Mouse (Mus musculus) right cerebral cortex, postnatal 10 days (tissue): Measurements from ENCODE around the gene Spop.
A peak's percentile ranks its signal among the peaks of the same experiment; 100 is the strongest.
"Not testable (repeated sequence)": the region's sequence is repeated elsewhere in the genome, so short reads cannot be mapped to it uniquely, and the experiment has no call there.

Experiments
- DNase-seq, 2 experiments: peaks; one replicate each; pipeline ENCODE4 v3.0.0; 2021; ENCODE audit warnings: low spot score in 2 of 2

Spop gene

DNA sequence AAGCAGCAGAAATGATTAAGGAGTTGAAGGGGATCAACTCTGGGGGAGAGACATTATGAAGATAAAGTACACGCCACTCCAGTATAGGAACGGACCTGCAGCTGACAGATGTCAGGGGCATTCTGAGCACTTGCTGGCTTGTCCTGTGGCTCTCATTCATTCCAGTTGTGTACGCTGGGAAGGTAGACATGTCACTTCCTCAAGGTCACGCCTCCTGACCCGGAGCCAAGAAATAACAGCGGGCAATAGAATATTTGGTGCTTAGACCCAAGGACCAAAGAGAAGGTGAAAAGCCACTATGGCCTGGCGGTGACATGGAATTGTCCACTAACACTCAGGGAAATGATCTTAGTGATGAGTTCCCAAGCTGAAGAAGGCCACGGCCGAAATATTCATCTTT is 82.0 kb downstream of the Spop start:
- peak in 1 of 2 experiments; percentile 26 for DNase-seq

DNA sequence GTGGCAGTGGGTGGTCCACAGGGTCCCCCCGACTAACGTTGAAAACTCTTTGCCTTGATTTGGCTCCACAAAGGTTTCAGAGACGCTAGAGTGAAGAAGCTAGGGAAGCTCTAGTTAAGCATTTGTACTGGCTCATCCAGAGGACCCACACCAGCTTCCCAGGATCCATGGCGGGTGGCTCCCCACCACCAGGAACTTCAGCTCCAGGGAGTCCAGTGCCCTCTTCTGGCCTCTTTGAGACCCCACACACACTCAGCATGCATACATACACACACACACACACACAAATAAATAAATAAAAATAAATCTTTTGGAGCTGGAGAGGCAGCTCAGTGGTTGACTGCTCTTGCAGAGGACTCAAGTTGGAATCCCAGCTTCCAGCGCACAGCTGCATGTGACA is 84.0 kb downstream of the Spop start:
- DNase-seq, result no peak

DNA sequence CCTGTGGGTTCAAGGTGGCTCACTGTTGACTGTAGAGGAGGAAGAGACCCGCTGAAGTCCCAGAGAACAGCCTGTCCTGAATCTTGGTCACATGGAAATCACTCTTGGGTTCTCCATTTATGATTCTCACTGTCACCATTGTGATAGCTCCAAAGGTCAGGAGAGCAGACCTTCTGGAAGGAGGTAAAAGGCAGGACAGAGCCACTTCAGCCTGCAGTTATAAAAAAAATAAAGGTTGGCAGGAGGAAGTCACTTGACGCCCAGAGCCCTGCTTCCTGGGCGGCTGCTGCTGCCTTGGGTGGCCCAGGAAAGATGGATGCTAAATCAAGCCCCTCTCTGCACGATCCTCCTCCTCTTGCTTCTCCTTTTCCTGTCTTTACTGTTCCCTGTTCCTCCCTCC is 86.5 kb downstream of the Spop start:
- DNase-seq, result no peak

DNA sequence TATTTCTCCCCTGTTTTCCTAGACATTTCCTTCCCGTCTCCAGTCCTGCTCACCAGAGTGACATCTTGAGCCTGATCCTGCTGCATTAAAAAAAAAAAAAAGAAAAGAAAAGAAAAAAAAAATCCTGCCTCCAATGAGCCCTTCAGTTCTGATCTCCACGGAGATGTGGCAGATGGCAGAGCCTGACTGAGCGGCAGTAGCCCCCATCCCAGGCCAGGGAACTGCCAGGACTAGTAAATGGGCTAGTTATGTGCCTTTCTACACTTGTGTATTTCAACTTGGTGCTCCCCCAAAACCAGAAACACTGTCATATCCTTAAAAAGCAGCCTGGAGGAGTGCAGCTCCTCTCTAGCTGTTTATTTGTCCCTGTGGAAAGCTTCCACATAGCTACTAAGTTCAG is 87.0 kb downstream of the Spop start:
- peak in 1 of 2 experiments; percentile 20 for DNase-seq

DNA sequence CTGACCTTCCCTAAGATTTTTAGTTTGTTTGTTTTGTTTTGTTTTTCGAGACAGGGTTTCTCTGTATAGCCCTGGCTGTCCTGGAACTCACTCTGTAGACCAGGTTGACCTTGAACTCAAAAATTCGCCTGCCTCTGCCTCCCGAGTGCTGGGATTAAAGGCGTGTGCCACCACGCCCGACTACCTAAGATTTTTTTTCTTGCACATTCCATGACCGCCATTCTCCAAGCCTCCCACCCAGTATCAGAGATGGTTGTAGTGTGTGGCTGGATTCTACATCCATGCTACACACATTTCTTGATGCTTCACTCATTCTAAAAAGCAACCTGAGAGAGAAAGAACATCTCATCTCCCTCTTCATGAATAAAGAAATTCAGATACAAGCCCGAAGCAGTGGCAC is 87.9 kb downstream of the Spop start:
- DNase-seq, result not testable (repeated sequence)

DNA sequence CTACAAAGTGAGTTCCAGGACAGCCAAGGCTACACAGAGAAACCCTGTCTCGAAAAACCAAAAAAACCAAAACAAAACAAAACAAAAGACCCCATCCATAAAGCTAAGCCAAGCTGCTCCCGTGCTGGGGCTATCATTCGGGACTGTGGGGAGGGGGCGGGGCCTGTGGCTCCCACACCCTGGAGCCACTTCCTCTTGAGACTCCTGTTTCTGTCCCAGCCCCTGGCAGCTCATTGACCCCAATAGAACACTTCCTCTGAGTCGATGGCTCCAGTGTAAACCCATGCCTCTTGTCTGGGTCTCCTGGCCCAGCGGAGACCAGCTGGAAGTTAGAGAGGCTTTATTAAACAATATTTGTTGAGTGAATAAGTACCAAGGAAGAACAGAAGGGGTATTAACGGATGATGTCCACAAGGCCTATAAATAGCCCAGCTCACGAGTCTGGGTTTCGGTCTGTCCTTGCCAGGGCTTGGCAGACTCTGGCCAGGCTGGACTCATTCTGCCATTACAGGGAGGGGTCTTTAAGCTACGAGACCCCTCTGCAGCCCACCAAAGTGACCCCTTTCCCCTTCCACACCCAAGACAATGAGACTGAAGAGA is 89.8 kb downstream of the Spop start:
- DNase-seq, result no peak

DNA sequence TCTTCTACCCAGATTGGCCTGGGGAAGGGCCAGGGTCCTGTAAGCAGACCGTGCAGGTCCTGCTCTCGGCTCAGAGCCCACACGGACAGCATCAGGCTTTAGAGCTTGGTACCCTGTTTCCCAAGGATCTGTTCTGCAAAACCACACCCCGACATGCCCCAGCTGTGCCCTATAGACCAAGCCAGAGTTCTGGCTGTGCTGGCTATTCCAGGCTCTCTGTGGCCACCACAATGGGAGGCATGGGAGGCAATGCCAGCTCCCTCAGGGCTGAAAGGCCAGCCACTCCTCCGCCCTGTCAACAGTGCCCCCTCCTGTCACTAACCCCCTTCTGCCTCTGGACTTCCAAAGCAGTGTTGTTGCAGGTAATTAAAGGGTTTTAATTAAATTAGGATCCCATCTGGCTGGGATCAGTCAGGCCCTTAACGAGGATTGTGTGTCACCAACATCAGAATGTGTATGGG is 90.4 kb downstream of the Spop start:
- DNase-seq, result no peak

DNA sequence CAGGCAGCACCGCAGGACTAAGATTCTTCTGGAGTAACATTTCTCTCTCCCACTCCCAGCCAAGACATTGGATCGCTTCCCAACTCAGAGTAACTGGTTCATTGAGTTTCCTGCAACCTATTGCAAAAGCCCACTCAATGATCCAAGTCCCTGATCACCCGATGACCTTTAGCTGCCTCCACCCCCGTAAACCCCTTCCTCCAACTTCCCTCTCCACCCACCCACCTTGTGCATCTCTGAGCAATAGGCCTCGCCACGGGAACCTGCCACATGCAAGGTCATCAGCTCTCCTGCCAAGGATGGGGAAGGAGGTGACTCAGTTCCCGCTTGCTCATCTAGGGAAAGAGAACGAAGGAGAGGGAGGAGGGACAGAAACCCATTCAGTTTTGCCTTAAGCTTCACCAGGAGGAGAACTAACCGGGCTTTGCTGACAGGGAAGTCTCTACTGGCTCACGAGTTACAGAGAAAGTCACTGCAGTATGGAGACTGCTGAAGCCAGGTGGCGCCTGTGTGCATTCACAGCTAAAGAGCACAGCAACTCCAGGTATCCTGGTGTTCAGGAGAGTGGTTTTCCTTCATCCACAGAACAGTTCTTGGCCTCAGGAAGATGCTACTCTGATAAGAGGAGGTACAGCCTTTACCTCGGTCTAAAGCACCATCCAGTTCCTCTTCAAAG is 93.3 kb downstream of the Spop start:
- no peak for DNase-seq

DNA sequence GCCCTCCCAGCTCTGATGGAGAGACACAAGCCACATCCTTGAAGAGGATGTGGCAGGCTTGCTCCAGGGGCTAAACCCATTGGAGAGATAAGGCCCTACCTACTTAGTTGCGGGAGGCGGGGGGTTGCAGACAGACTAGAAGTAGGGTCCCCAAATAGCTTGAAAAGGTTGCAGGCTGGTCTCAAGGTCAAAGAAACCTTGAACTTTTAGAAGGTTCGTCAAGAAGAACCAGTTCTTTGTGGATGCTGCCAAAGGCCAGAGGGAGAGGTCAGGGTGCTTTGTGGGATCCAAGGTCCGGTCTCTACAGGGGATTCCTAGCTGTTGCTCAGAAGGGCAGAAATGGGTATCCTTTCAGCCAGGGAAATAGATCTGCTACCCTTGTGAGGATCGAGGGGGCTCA is 93.9 kb downstream of the Spop start:
- DNase-seq, result no peak

DNA sequence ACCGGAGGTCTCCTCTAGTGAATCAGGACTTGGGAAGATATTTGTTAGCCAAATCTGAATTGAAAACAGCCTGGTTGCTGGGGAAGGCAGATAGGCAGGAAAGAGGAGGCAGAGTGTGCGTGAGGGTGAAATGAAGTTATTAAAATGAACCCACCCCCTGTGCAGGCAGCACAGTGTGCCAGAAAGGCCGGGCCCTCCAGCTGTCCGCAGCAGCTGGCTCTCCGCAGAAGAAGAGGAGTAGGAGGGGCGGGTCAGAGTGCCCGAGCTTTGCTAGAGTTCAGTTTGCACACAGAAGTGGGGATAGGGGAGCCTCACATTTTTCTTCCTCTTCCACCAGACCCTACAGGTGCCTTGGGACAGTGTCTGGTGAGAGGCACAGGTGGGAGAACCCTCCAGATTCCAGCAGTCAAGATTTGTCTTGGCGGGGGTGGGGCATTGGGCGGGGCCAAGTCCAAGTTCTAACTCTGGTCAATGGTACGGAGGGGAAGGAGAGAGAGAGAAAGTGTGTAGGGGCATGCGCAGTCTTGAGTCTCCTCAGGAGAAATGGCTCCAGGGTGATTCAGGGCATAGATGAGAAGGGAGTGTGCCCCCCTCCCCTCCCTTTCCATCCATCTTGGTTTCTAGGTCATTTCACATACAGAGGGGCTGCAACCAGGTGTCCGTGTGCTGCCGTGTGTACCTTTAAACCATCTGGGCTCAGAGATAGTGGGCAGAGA is 94.5 kb downstream of the Spop start:
- no peak for DNase-seq

DNA sequence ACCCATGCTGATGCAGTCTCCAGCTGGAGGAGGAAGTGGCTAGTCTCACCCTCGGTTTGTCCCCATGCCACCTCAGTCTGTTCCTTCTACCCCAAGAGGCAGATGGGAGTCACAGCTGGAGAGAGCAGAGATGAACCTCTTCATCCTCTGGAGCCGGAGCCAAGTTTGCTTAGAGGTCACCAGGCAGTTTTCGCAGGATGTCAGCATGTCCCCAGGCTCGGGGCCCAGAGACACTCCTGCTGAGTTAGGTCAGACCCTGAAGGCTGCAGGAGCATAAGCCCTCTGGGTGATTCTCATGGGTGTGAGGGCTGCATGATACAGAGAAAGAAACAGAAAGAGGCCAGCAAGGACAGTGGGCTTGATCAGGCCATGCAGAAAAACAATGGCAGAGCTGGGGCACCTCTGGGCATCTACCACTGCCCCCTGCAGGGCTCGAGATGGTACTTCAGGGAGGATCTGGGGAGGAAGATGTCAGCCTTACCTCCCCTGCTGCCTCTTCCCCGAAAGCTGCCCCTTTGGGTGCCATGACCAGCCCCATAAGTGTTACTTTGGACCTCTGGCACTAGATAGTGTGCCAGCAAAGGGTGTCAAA is 95.3 kb downstream of the Spop start:
- no peak for DNase-seq

DNA sequence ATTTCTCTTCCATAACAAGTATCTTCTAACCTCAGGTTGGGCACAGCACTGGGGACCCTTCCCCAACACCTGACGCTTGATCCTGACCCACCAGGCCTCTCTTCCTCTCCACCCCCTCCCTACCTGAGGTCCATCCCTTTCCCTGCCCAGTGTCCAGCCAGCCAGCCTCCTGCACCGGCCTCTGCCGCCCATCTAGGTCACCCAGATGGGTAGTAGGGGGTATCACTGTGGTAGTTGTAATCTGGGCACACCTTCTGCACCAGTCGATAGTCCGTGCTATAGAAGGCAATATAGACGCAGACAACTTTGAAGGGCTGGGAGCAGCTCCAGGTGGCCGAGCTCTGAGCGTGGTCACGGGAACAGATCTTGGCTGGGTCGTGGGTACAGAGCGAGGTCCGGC is 96.8 kb downstream of the Spop start:
- no peak for DNase-seq

DNA sequence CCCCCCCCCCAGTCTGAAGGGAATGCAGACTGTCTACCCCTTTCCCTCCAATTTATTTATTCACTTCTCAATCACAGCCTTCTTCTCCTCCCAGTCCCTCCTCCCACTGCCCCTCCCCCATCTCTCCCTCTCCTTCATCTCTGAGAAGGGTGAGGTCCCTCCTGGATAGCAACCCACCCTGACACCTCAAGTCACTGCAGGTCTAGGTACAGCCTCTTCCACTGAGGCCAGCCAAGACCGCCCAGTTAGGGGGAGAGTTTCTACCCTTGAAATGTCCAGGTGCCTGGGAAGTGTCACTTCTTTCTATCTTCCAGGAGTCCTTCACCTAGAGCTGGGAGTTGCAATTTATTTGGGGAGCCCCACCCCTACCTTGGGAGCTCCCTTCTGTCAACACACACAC is 98.0 kb downstream of the Spop start:
- DNase-seq, result no peak

DNA sequence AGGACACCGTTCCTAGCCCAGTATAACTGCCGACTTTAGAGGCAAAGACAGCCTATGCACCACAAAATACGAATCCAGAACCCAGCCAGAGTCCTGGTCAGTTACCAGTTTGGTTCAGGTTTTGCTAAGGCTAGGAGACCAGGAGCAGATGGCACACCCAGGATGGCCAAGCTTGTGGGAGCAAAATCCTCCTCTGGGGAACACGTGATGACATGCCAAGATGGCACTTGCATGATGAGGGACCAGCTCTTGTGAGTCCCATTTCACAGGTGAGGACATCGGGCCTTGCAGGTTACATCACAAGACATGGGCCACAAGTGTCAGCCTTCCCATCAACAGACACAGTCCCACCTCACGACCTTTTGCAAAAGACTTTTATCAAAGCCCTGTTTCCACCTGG is 98.5 kb downstream of the Spop start:
- no peak for DNase-seq

DNA sequence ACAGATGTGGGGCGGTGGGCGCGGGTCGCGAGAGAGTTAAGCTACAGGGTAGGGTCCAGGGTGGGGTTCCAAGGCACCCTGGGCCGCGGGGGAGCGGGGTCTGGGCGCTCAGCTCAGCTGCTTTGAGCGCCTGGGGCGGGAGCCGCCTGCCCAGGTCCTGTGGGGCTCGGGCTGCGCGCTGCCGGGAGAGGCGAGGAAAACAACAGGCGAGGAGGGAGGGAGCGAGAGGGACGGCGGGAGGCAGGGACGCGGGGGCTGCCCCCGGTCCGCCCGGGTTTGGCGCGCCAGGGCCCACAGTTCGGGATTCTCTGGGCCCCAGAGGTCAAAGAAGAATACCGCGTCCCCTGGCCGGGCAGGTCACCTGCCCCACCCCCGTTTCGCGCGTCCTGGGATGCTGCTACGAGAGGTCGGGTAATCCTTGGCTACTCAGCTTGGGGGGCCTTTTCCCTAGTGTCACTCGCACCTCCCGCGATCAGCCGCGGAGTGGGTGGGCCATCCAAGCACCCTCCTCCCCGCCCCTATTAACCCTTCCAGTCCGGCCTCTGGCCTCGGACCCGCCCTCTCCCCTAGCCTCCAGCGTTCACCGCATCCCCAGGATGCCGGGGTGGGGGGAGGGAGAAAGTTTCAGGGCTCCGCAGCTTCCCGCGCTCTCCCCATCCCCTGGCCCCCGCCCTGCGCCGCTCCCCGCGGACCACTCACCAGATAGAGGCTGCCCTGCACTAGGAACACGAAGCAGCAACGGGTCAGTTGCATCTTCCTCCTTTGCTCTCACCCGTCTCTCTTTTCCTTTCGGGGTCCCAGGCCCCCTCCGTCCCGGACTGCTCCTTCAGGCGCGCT is 99.8 kb downstream of the Spop start:
- DNase-seq, result no peak

DNA sequence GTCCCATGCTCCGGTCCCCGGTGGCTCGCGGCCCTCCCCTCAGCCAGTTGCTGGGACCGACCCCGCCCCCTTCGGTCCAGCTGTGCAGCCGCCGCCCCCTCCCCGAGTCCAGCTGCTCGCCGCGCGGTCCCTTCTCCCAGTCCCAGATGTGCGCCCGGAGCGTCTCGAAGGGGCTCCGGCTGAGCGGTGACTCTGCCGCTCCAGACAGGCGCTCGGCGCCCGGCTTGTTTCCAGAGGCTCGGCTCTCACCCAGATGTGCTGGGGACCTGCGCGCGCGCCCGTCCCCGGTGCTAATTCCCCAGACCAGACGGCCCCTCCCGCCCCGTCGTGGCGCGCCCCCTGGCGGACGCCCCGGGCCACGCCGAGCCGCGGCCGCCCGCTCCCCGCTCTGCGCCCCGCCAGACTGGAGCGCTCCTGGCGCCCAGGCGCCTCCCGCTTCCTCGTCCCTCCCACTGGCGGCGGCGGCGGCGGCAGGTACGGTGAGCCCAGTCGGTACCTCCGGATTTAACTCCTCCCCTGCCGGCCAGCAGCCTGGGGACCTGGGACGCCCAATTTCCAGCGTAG is 100.5 kb downstream of the Spop start, which contains the start of gene Nxph3:
Gene Nxph3 (minus strand): TSS at position 273 of the 564 bp plus-strand sequence.
- peak in 1 of 2 experiments; percentile 66 for DNase-seq

DNA sequence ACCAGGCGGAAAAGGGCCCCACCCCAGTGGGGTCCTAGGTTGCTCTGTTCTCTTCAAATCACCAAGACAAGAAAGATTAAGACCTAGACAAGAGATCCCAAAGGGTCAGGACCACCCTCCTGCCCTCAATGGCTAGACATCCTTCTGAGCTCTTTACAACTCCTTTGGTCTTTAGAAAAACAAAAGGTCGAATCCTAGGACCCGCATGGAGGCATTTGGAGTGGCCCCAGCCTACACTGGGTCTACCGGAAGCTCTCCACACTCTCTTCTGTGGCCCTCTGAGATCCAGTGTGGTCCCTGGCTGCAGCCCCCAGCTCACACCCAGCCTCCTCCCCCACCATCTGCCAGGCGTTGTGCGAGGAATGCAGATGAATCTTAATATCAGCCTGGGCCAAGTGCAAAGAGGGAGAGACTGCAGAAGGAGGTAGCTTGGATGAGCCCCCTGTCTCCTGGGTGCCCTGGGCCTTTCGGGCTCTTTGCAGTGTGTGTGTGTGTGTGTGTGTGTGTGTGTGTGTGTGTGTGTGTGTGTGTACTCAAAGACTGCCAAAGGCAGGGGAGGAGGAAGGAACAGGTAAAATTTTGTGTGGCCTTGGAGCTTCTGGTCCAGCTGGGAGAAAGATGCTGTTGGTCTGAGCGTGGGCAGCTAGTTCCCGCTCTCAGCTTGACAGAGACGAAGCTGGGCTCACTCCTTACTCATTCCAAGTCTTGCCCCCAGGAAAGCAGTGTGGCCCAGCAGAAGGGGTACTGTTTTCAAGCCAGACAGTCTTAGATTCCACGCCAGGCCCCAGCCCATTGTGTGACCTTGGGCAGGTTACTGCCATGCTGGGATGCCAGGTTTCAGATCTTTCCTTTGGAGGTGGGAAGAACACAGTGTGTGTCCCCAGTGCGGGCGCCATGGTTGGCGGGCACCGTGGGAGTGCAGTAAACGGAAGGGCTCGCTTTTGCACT is 101.8 kb downstream of the Spop start:
- peak in 1 of 2 experiments; percentile 39 for DNase-seq

DNA sequence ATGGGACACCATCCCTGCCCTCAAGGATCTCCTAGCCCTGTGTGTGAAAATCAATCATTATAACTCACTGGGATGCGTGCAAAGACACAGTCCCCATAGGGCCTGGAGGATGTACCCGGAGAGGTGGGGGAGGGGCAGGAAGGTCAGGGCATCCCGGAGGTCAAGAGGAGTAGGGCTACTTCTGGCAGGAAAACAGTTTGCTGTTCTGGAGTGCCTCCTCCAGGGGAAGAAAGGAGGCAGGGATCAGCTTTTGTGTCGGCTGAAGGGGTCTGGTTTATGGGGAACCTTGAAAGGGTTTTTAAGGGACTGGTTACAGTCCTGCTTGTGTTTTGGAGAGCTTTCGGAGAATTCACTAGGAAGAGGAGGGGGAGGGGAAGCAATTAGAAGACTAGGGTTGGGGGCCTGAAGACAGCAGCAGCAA is 102.6 kb downstream of the Spop start:
- DNase-seq, result peak in 1 of 2 experiments; percentile 28

DNA sequence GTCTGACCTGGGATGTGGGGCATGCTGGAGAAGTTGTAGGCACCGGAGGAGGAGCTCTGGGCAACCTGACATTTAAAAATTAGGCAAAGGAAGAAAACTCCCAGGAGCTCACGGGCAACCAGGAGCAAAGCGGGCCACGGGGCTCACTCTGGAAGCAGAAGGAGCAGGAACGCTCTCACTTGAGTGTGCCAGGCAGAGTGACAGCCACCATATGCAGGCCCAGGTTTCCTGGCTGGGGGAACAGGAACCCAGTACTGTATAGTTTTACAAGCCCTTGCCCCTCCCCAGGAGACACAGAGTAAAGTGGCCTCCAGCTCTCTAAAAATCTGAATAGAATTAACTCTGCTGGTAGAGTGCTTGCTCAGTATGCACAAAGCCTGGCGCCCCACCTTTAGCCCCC is 103.3 kb downstream of the Spop start:
- peak in 1 of 2 experiments; percentile 32 for DNase-seq

DNA sequence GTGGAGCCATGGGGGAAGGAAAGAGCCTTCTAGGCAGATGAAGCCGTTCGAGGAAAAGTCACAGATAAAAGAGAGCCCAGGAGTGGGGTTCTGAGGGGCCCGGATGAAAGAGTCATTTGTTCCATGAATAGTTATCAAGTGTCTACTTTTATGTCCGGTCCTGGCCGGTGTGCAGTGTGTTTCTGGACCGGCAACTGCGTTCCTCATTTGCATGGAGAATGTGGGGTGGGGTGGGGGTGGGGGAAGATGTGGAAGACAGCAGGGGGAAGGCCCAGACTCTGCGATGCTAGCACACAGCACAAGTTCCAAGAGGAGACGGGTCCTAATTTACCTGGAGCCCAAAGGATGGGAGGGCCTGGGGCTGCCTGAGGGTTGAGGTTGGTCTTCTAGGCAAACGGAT is 105.4 kb downstream of the Spop start:
- no peak for DNase-seq
